Mouse (Mus musculus): Measurements from ENCODE around the gene Wwox.

- no peak for TF ChIP-seq CTCF (IDR thresholded peaks at IDR 0.05; ENCODE audit: insufficient read depth, low read depth, low read length)
- TF ChIP-seq POLR2A (IDR thresholded peaks at IDR 0.05; ENCODE audit: insufficient read depth, low read depth, low read length): no peak
These were observed 920.2 kb downstream of the Wwox start for GRCm38 (mm10) chr8:115359701-115360100.
